Mouse (Mus musculus) CH12.LX (cell line): ENCODE measurements around the gene Ptgr1. TPM values are rescaled to one million over a fixed set of nuclear protein-coding genes. Genes with fewer than 3 reads are reported as not detected.
A peak's percentile ranks its signal among the peaks of the same experiment; 100 is the strongest.

Experiments
- DNase-seq: peaks from one replicate; pipeline ENCODE4 v3.0.0-alpha.2; 2013; ENCODE audit errors: extremely low read depth
- H3K27ac ChIP-seq: 2 replicates; pipeline ENCODE4 v1.5.1; 2012; ENCODE audit warnings: low read depth, mild to moderate bottlenecking, control low read depth, moderate library complexity; ENCODE audit not compliant: insufficient read depth
- H3K27me3 ChIP-seq: replicated peaks from 2 replicates; pipeline ENCODE3; 2012; ENCODE audit warnings: inconsistent platforms
- H3K36me3 ChIP-seq, 2 experiments: replicated peaks in 1 of 2; 2 replicates each; pipeline versions ENCODE3 to v1.6.1; 2012; ENCODE audit warnings: inconsistent platforms in 1 of 2, low read length in 1 of 2, mild to moderate bottlenecking in 1 of 2, mixed read lengths in 1 of 2, moderate library complexity in 1 of 2; ENCODE audit not compliant: control insufficient read depth in 1 of 2, insufficient read depth in 1 of 2
- H3K4me1 ChIP-seq, 2 experiments: 2 replicates each; pipeline ENCODE4 v1.6.1; 2012; ENCODE audit warnings: inconsistent platforms in 1 of 2, moderate library complexity in 1 of 2; ENCODE audit not compliant: insufficient read depth in 2 of 2, control insufficient read depth in 1 of 2
- H3K4me2 ChIP-seq: 2 replicates; pipeline ENCODE4 v1.6.1; 2012; ENCODE audit warnings: low read depth, mild to moderate bottlenecking, control low read depth; ENCODE audit not compliant: poor library complexity, insufficient read depth, severe bottlenecking
- H3K4me3 ChIP-seq, 3 experiments: fragments of 150-350 bp in 1 of 3; sonication (generic) in 1 of 3; replicated peaks in 1 of 3; 2 replicates each; pipeline versions ENCODE3 to v1.5.1; 2011 to 2012; ENCODE audit warnings: low read depth in 2 of 3, low read length in 2 of 3, mild to moderate bottlenecking in 2 of 3, moderate library complexity in 2 of 3, control low read depth in 1 of 3, improper control_type of control experiment in 1 of 3, inconsistent platforms in 1 of 3, mixed read lengths in 1 of 3; ENCODE audit not compliant: poor library complexity in 1 of 3
- H3K79me2 ChIP-seq: replicated peaks from 2 replicates; pipeline ENCODE4 v1.6.1; 2012; ENCODE audit warnings: mild to moderate bottlenecking, moderate library complexity; ENCODE audit not compliant: control insufficient read depth, poor library complexity, insufficient read depth, severe bottlenecking; ENCODE audit errors: extremely low read depth
- H3K9ac ChIP-seq: 2 replicates; pipeline ENCODE4 v1.6.1; 2012; ENCODE audit warnings: low read depth, mild to moderate bottlenecking, control low read depth, moderate library complexity; ENCODE audit not compliant: insufficient read depth
- H3K9me3 ChIP-seq: replicated peaks from 2 replicates; pipeline ENCODE3; 2012; ENCODE audit warnings: low read length, inconsistent platforms, mixed read lengths
- BHLHE40 ChIP-seq: IDR thresholded peaks from 2 replicates; pipeline ENCODE4 v1.6.1; 2011; ENCODE audit warnings: mild to moderate bottlenecking, low read depth, low read length, improper control_type of control experiment
- CHD1 ChIP-seq: IDR thresholded peaks from 2 replicates; pipeline ENCODE4 v1.6.1; 2012; ENCODE audit warnings: low read depth, low read length, improper control_type of control experiment, inconsistent platforms
- CHD2 ChIP-seq: IDR thresholded peaks from 2 replicates; pipeline ENCODE4 v1.6.1; 2011; ENCODE audit warnings: low read length, improper control_type of control experiment
- E2F4 ChIP-seq: IDR thresholded peaks from 2 replicates; pipeline ENCODE4 v1.6.1; 2011; ENCODE audit warnings: low read depth, low read length, improper control_type of control experiment; ENCODE audit not compliant: insufficient replicate concordance
- ELF1 ChIP-seq: IDR thresholded peaks from 2 replicates; pipeline ENCODE4 v1.6.1; 2014; ENCODE audit warnings: low read depth, mild to moderate bottlenecking, inconsistent platforms, low read length, improper control_type of control experiment
- EP300 ChIP-seq: IDR thresholded peaks from 2 replicates; pipeline ENCODE4 v1.6.1; 2011; ENCODE audit warnings: low read length, improper control_type of control experiment
- ETS1 ChIP-seq: conservative IDR thresholded peaks from 2 replicates; pipeline ENCODE4 v1.6.1; 2012; ENCODE audit warnings: low read depth, mild to moderate bottlenecking, inconsistent platforms, low read length, improper control_type of control experiment, moderate library complexity
- GABPA ChIP-seq: IDR thresholded peaks from 2 replicates; pipeline ENCODE4 v1.6.1; 2012; ENCODE audit warnings: low read depth, low read length, improper control_type of control experiment, inconsistent platforms; ENCODE audit not compliant: insufficient replicate concordance
- HCFC1 ChIP-seq: IDR thresholded peaks from 2 replicates; pipeline ENCODE4 v1.6.1; 2012; ENCODE audit warnings: low read depth, mild to moderate bottlenecking, inconsistent platforms, low read length, improper control_type of control experiment
- IRF4 ChIP-seq: IDR thresholded peaks from 2 replicates; pipeline ENCODE4 v1.6.1; 2014; ENCODE audit warnings: low read depth, mild to moderate bottlenecking, inconsistent platforms, low read length, improper control_type of control experiment
- JUND ChIP-seq: conservative IDR thresholded peaks from 2 replicates; pipeline ENCODE4 v1.6.1; 2011; ENCODE audit warnings: low read depth, low read length, improper control_type of control experiment
- KAT2A ChIP-seq: IDR thresholded peaks from 2 replicates; pipeline ENCODE4 v1.6.1; 2012; ENCODE audit warnings: low read length, improper control_type of control experiment, inconsistent platforms; ENCODE audit not compliant: insufficient replicate concordance
- MAFK ChIP-seq: IDR thresholded peaks from 2 replicates; pipeline ENCODE4 v1.6.1; 2011; ENCODE audit warnings: low read length, improper control_type of control experiment; ENCODE audit not compliant: insufficient replicate concordance
- MAX ChIP-seq: IDR thresholded peaks from 2 replicates; pipeline ENCODE4 v1.6.1; 2011; ENCODE audit warnings: low read length, improper control_type of control experiment
- MAZ ChIP-seq: IDR thresholded peaks from 2 replicates; pipeline ENCODE4 v1.6.1; 2012; ENCODE audit warnings: low read depth, mild to moderate bottlenecking, inconsistent platforms, low read length, improper control_type of control experiment, moderate library complexity
- MEF2A ChIP-seq: IDR thresholded peaks from 2 replicates; pipeline ENCODE4 v1.6.1; 2014; ENCODE audit warnings: low read depth, mild to moderate bottlenecking, inconsistent platforms, low read length, improper control_type of control experiment, borderline replicate concordance
- MXI1 ChIP-seq: IDR thresholded peaks from 2 replicates; pipeline ENCODE4 v1.6.1; 2011; ENCODE audit warnings: mild to moderate bottlenecking, low read depth, low read length, improper control_type of control experiment
- NELFE ChIP-seq: IDR thresholded peaks from 2 replicates; pipeline ENCODE4 v1.6.1; 2011; ENCODE audit warnings: low read depth, low read length, improper control_type of control experiment
- NRF1 ChIP-seq: IDR thresholded peaks from 2 replicates; pipeline ENCODE4 v1.6.1; 2014; ENCODE audit warnings: low read depth, mild to moderate bottlenecking, inconsistent platforms, low read length, improper control_type of control experiment, moderate library complexity
- PAX5 ChIP-seq: IDR thresholded peaks from 2 replicates; pipeline ENCODE4 v1.6.1; 2012; ENCODE audit warnings: low read length, inconsistent platforms, mixed read lengths
- POLR2A ChIP-seq: IDR thresholded peaks from 2 replicates; pipeline ENCODE4 v1.6.1; 2011; ENCODE audit warnings: low read depth, mild to moderate bottlenecking, improper control_type of control experiment, low read length
- POLR2AphosphoS2 ChIP-seq: IDR thresholded peaks from 2 replicates; pipeline ENCODE4 v1.6.1; 2011; ENCODE audit warnings: low read depth, low read length, improper control_type of control experiment
- SIN3A ChIP-seq: IDR thresholded peaks from 2 replicates; pipeline ENCODE4 v1.6.1; 2012; ENCODE audit warnings: low read length, improper control_type of control experiment, inconsistent platforms
- SMC3 ChIP-seq: IDR thresholded peaks from 2 replicates; pipeline ENCODE4 v1.6.1; 2011; ENCODE audit warnings: low read depth, low read length, improper control_type of control experiment
- TCF12 ChIP-seq: IDR thresholded peaks from 2 replicates; pipeline ENCODE4 v1.6.1; 2014; ENCODE audit warnings: low read depth, mild to moderate bottlenecking, inconsistent platforms, low read length, improper control_type of control experiment
- UBTF ChIP-seq: IDR thresholded peaks from 2 replicates; pipeline ENCODE4 v1.6.1; 2012; ENCODE audit warnings: low read depth, mild to moderate bottlenecking, inconsistent platforms, low read length, improper control_type of control experiment, moderate library complexity
- USF1 ChIP-seq: IDR thresholded peaks from 2 replicates; pipeline ENCODE4 v1.6.1; 2014; ENCODE audit warnings: low read depth, mild to moderate bottlenecking, inconsistent platforms, low read length, improper control_type of control experiment
- USF2 ChIP-seq: conservative IDR thresholded peaks from 2 replicates; pipeline ENCODE4 v1.6.1; 2011; ENCODE audit warnings: low read depth, low read length, improper control_type of control experiment
- ZKSCAN1 ChIP-seq: IDR thresholded peaks from 2 replicates; pipeline ENCODE4 v1.6.1; 2012; ENCODE audit warnings: low read depth, inconsistent platforms, low read length, improper control_type of control experiment, borderline replicate concordance
- ZMIZ1 ChIP-seq: IDR thresholded peaks from 2 replicates; pipeline ENCODE4 v1.6.1; 2012; ENCODE audit warnings: low read depth, mild to moderate bottlenecking, inconsistent platforms, low read length, improper control_type of control experiment
- dilution Hi-C: fragments of 300-500 bp; cut with MboI; formaldehyde crosslinking; loops from 2 replicates; pipeline ENCODE4 v1.14.3; 2020; ENCODE audit warnings: low sequenced_read_pairs; ENCODE audit not compliant: extremely low pct_unique_long_range_greater_than_20kb, extremely low pct_ligation_motif_present
- in situ Hi-C: fragments of 300-500 bp; cut with MboI; formaldehyde crosslinking; loops from 3 replicates; pipeline ENCODE4 v1.14.3; 2019; ENCODE audit warnings: low sequenced_read_pairs, low pct_ligation_motif_present, low pct_unique_long_range_greater_than_20kb, mixed read lengths
- polyA plus RNA-seq: library from polyadenylated mRNA; unstranded; fragments of >175 nt; gene quantifications from 2 replicates; pipeline ENCODE4 v1.2.1, GENCODE M21; 2012; ENCODE audit warnings: low read depth; ENCODE audit not compliant: insufficient read length
- total RNA-seq, 2 experiments: library from RNA; depleted of rRNA; stranded (reverse); fragments of 300-350 nt in 1 of 2; fragments of >200 nt in 1 of 2; gene quantifications; 2 replicates each; pipeline ENCODE4 v1.2.3; 2012 to 2014

Gene Ptgr1
- total and polyA plus RNA-seq, 3 experiments, result 2.4 to 7.2 (median 4.0) TPM

DNA sequence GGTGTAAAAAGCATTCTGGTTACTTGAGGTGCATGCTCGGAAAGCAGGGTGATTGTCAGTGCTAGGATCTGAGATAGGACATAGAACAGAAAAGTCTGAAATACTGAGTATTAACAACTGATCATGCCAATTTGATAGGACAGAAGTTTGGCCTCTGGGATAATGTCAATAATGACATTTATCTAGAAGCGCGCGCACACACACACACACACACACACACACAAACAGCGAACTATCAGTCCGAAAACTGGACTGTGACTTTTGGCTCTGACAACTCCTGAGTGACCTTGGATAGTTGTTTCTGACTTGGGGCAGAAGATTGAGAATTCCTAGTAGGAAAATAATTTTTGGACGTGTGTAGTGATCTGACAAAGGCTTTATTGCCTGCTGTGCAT, 16.9 kb upstream of the Ptgr1 start:
- no peaks in the 10 kb centered on the region for H3K36me3 ChIP-seq
- H3K27me3 ChIP-seq, result no peaks in the 10 kb centered on the region
- H3K4me2 ChIP-seq, result peak overlapping the region; percentile 79
- peaks cover 13% of the 10 kb centered on the region for H3K79me2 ChIP-seq
- in situ Hi-C loops, result no loop called here
- TF ChIP-seq NRF1 (no peak), GABPA (no peak), MAFK (no peak), HCFC1 (no peak), PAX5 (no peak)
- TF ChIP-seq, all 38 proteins: peak for 0
- Histone ChIP-seq H3K9me3 (no peaks in the 10 kb centered on the region), H3K27ac (no peak overlapping the region), H3K4me3 (peak overlapping the region; percentile 79 to 96 (median 93)), H3K9ac (peak overlapping the region; percentile 92), H3K4me1 (peaks cover 15 to 56% of the 10 kb centered on the region in 2 experiments)
- no peak for DNase-seq
- dilution Hi-C loops, result no loop called here

- dilution Hi-C loops (no loop called here), in situ Hi-C loops (no loop called here)
- H3K4me3 ChIP-seq, result peak within 1 kb of the TSS; percentile 79 to 96 (median 93)
- no peaks in the 10 kb centered on the region for H3K36me3 ChIP-seq
- peaks cover 10 to 50% of the 10 kb centered on the region in 2 experiments for H3K4me1 ChIP-seq
- 0 out of 2 replicates have a peak within 1 kb of the TSS, but pooled peaks have one; percentile 14 for H3K27ac ChIP-seq
- peaks cover 10% of the 10 kb centered on the region for H3K79me2 ChIP-seq
- peak; percentile 81 for DNase-seq
- peak within 1 kb of the TSS; percentile 79 for H3K4me2 ChIP-seq
- H3K27me3 ChIP-seq, result no peaks in the 10 kb centered on the region
- no peaks in the 10 kb centered on the region for H3K9me3 ChIP-seq
- peak within 1 kb of the TSS; percentile 92 for H3K9ac ChIP-seq
- TF ChIP-seq USF2, result no peak
- TF ChIP-seq ZKSCAN1, result no peak
- TF ChIP-seq SMC3, result no peak
- no peak for TF ChIP-seq MAZ
- peak; percentile 80; the same call in 1 of the 2 replicates for TF ChIP-seq UBTF
- no peak for TF ChIP-seq EP300
- no peak for TF ChIP-seq E2F4
- peak; percentile 36; the same call in 1 of the 2 replicates for TF ChIP-seq BHLHE40
- peak; percentile 96 for TF ChIP-seq MXI1
- TF ChIP-seq MAX, result peak; percentile 60
- TF ChIP-seq CHD2, result no peak
- TF ChIP-seq ZMIZ1, result peak; percentile 62; the same call in 1 of the 2 replicates
- TF ChIP-seq GABPA, result no peak
- TF ChIP-seq JUND, result no peak
- peak; percentile 85 for TF ChIP-seq POLR2A
- TF ChIP-seq CHD1, result no peak
- TF ChIP-seq NRF1, result peak; percentile 97
- TF ChIP-seq TCF12, result peak; percentile 81; the same call in 1 of the 2 replicates
- TF ChIP-seq SIN3A, result peak; percentile 98
- no peak for TF ChIP-seq ETS1
- no peak for TF ChIP-seq USF1
- TF ChIP-seq MAFK, result no peak
- TF ChIP-seq NELFE, result peak; percentile 86
- TF ChIP-seq IRF4, result 0 out of 2 replicates have a peak, but pooled peaks have one; percentile 10
- no peak for TF ChIP-seq POLR2AphosphoS2
- TF ChIP-seq KAT2A, result no peak
- TF ChIP-seq ELF1, result peak; percentile 93
- TF ChIP-seq MEF2A, result peak; percentile 40; the same call in 1 of the 2 replicates
These were observed 16.3 kb upstream of the Ptgr1 start, which contains the start of gene Gm20503 for GRCm38 (mm10) chr4:59002948-59003805. Gene Gm20503, plus strand, starts transcription at chr4:59003210.
